Mouse (Mus musculus) liver, postnatal 0 days (tissue): ENCODE results near the gene Cyp46a1.

ENCODE experiments used
- CTCF ChIP-seq: sonication (generic); IDR thresholded peaks from 2 replicates; pipeline ENCODE4 v1.5.1; 2016; ENCODE audit warnings: antibody characterized with exemption, low read depth
- EP300 ChIP-seq: IDR thresholded peaks from 2 replicates; pipeline ENCODE4 v1.6.1; 2016; ENCODE audit warnings: antibody characterized with exemption, low read depth, mild to moderate bottlenecking

DNA sequence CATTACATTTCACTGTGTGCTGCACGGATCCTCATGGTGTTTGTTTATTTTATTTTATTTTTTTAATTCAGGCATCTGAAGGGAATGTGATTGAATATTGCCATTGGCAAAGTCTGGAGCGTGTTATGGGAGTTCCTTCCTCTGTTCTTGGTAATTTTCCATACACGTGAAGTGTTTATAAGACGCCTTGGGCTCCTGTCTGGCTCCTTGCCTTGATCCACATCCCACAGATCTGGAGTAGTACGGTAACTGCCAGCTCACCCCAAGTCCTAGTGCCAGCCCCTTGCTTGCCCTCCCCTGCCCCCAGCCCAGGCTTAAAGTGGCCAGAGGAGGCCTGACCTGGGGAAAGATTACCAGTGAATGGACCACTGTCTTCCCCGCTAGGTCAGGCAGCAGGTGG is 33.2 kb upstream of the Cyp46a1 start:
- no peak for TF ChIP-seq EP300
- TF ChIP-seq CTCF: no peak
